Mouse (Mus musculus) heart, embryonic 15.5 days (tissue): ENCODE measurements around the gene Cyp8b1. TPM values are rescaled to one million over a fixed set of nuclear protein-coding genes. Genes with fewer than 3 reads are reported as not detected.

Source experiments
- ATAC-seq: fragments of 200-750 bp; cut with Nextera tagmentation; replicated peaks from 2 replicates; pipeline ENCODE4 v1.8.0; 2017; ENCODE audit warnings: low read depth, moderate TSS enrichment; ENCODE audit not compliant: insufficient number of reproducible peaks, insufficient read depth, low FRiP score
- H3K27ac ChIP-seq: fragments of 300-500 bp; sonication (generic); 2 replicates; pipeline ENCODE4 v1.5.1; 2015; ENCODE audit warnings: mild to moderate bottlenecking, inconsistent platforms
- H3K27me3 ChIP-seq: fragments of 300-500 bp; sonication (generic); 2 replicates; pipeline ENCODE4 v1.6.1; 2015; ENCODE audit warnings: inconsistent platforms
- H3K36me3 ChIP-seq: fragments of 300-500 bp; sonication (generic); 2 replicates; pipeline ENCODE4 v1.6.1; 2015; ENCODE audit warnings: mild to moderate bottlenecking, inconsistent platforms
- H3K4me1 ChIP-seq: fragments of 300-500 bp; sonication (generic); replicated peaks from 2 replicates; pipeline ENCODE4 v1.6.1; 2015; ENCODE audit warnings: inconsistent platforms
- H3K4me2 ChIP-seq: fragments of 300-500 bp; sonication (generic); 2 replicates; pipeline ENCODE4 v1.6.1; 2015; ENCODE audit warnings: inconsistent platforms, mild to moderate bottlenecking, moderate library complexity
- H3K4me3 ChIP-seq: fragments of 300-500 bp; sonication (generic); 2 replicates; pipeline ENCODE4 v1.5.1; 2015; ENCODE audit warnings: mild to moderate bottlenecking, inconsistent platforms
- H3K9ac ChIP-seq: fragments of 300-500 bp; sonication (generic); 2 replicates; pipeline ENCODE4 v1.6.1; 2015; ENCODE audit warnings: mild to moderate bottlenecking, inconsistent platforms
- H3K9me3 ChIP-seq: fragments of 300-500 bp; sonication (generic); replicated peaks from 2 replicates; pipeline ENCODE4 v1.6.1; 2016; ENCODE audit warnings: inconsistent platforms
- WGBS: fragments of 180-500 bp; shearing (Covaris S2); methylation state at CpG from one replicate; pipeline ENCODE4 v1.1.7; 2015; ENCODE audit warnings: mixed read lengths; 5-methylcytosine and 5-hydroxymethylcytosine counted together
- polyA plus RNA-seq: library from polyadenylated mRNA; unstranded; fragments of >200 nt; fragmentation: Nextera tagmentation; extraction: Ambion mirVana; gene quantifications from 2 replicates; pipeline ENCODE4 v1.2.1, GENCODE M21; 2015

The Cyp8b1 gene
- polyA plus RNA-seq, 1 experiment from 2014 or later = not detected

DNA sequence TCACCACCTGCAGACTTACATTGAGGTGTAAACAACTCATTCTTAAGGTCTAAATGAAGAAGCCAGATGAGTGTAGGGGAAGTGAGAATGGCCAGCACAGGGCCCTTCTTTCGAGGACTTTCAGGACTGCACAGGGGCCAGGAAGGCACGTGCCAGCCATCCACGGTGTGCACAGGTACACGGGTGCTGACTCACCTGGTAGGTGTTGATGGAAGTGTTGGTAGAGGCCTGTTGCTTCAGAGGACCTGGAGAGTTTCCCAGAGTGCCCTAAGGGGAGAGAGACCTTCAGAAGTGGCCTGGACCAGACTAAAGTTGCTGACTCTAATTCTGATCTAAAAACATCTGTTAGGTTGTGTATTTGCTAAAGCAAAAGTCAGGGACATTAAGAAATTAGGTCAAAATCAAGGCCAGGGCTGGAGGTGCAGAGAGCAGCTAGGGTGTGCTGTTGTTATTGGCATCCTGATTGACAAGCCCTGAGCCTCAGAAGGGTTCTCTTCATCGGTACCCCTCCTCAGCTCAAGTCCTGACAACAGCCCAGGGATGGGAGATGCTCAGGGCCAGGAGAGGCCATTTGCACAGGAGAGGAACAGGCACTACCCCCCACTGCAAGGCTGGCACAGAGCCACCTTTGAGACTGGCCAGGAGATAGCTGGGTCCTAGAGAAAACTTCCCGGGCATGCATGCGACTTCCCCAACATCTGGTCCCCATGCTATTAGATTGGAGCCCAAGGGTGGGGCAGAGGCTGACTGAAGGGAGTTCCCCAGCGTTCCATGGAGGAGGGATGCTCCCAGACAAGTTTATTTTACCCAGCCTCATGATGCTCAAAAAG is 12.4 kb downstream of the Cyp8b1 start:
- no peaks in the 10 kb centered on the region for H3K36me3 ChIP-seq
- ATAC-seq = no peak; the same call in 1 of the 2 replicates
- 64% methylated on average over 8 of the region's 8 CpGs for WGBS

DNA sequence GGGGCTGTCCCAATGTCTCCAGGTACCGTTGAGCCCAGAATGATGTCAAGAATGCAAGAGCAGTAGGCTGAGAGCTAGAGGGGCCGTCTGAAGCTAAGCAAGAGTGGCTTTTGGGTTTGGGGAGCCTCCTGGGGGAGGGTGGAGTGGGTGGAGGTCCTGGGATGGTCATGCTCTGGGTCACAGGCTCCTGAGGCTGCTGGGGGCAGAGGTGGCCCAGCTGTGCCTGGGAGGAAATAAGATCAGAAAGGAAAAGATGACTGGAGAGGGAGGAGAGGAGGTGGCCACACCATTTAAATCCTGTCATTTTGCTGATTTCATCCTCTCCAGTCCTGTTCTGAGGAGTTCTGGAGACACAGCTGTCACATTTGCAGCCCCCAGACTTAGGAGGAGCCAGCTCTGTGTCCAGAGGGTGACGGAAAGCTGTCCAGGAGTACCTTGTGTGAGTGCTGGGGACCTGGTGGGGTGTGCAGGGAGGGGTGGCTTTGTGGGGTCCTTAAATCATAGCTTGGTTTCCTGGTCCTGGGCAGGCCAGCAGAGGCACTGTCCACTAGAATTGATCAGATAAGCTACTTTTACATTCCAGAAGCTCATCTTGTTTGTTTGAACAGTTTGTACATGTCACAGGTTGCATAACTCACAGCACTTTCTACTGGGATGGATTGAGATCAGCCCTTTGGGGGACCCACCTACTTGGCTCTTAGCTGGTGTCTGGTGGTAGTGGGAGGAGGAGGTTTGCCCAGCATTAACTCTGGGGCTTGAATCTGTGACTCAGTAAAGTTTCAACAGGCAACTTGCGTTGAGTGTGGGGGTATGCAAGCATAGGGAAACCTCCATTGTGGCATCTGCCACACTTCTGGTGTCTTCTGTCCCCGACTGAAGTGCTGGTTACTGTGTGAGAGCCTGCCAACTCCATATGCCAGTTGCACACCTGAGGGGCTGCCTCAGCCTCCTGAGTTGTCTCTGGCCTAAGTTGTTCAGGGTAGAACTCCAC is 14.1 kb downstream of the Cyp8b1 start:
- H3K9ac ChIP-seq = no peak overlapping the region
- H3K4me1 ChIP-seq = no peaks in the 10 kb centered on the region; the same call in 1 of the 2 replicates
- H3K27ac ChIP-seq = no peak overlapping the region
- H3K4me3 ChIP-seq = no peak overlapping the region
- H3K9me3 ChIP-seq = no peaks in the 10 kb centered on the region
- H3K36me3 ChIP-seq = no peaks in the 10 kb centered on the region
- ATAC-seq = no peak
- H3K4me2 ChIP-seq = no peak overlapping the region
- WGBS = 76% methylated on average over 5 of the region's 5 CpGs
- no peaks in the 10 kb centered on the region for H3K27me3 ChIP-seq

More for the DNA sequence above, 12.4 kb downstream of the Cyp8b1 start:
- Histone ChIP-seq H3K4me2 (no peak overlapping the region), H3K4me3 (no peak overlapping the region), H3K9me3 (no peaks in the 10 kb centered on the region), H3K27ac (no peak overlapping the region), H3K9ac (no peak overlapping the region), H3K4me1 (no peaks in the 10 kb centered on the region; the same call in 1 of the 2 replicates), H3K27me3 (no peaks in the 10 kb centered on the region)

DNA sequence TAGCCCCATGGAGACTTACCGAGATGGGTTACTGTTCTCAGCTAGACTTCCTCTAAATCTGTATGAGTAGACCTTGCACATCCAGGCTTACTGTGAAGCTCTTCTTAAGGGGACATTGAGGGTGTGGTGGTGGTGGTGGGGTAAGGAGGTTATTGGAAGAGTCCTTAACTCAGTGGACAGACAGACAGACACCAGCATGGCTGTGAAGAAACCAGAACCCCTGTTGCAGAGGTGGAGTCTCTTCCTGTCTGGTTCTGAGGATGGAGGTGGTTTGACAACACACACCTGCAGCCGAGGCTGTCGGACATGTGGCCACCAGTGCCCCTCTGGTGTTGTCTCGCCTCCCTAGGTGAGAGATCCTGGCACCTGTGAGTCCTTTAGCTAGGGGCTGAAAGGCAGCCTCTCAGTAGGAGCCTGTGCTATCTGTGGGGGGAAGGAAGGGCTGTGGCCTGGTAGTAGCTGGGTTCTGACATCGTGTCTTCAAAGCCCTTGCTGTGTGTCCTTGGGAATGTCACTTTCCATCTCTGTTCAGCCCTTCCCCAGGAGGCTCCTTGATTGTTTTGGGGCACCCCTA is 15.7 kb downstream of the Cyp8b1 start:
- 0 out of 2 replicates have a peak, but pooled peaks cover 3% of the 10 kb centered on the region for H3K4me1 ChIP-seq
- H3K4me3 ChIP-seq = no peak overlapping the region
- H3K36me3 ChIP-seq = no peaks in the 10 kb centered on the region
- ATAC-seq = no peak
- no peaks in the 10 kb centered on the region for H3K9me3 ChIP-seq
- no peak overlapping the region for H3K9ac ChIP-seq
- no peak overlapping the region for H3K27ac ChIP-seq
- WGBS = 77% methylated on average over 5 of the region's 5 CpGs
- no peak overlapping the region for H3K4me2 ChIP-seq
- no peaks in the 10 kb centered on the region for H3K27me3 ChIP-seq

DNA sequence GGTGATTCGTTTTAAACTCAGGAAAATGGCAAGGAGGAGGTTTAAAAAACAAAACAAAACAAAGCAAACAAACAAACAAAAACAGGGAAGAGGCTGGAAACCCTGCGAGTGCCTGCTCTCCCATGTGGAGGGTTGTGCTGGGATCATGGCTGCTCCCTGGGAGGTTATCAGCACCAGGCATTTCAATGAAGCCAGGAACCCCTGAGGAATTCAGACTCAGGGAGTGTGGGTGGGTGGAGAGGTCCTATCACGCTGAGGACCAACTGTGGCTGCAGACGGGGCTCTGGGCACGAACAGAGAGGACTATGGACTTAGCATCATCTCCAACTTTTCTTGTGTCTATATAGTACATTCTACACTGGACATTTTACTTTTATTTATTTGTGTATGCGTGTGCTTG is 16.8 kb downstream of the Cyp8b1 start:
- H3K27me3 ChIP-seq = no peaks in the 10 kb centered on the region
- no peak for ATAC-seq
- 0 out of 2 replicates have a peak, but pooled peaks cover 3% of the 10 kb centered on the region for H3K4me1 ChIP-seq
- H3K4me2 ChIP-seq = no peak overlapping the region
- WGBS = 46% methylated on average over 6 of the region's 6 CpGs
- no peak overlapping the region for H3K27ac ChIP-seq
- no peak overlapping the region for H3K4me3 ChIP-seq
- no peaks in the 10 kb centered on the region for H3K36me3 ChIP-seq
- no peak overlapping the region for H3K9ac ChIP-seq
- no peaks in the 10 kb centered on the region for H3K9me3 ChIP-seq

DNA sequence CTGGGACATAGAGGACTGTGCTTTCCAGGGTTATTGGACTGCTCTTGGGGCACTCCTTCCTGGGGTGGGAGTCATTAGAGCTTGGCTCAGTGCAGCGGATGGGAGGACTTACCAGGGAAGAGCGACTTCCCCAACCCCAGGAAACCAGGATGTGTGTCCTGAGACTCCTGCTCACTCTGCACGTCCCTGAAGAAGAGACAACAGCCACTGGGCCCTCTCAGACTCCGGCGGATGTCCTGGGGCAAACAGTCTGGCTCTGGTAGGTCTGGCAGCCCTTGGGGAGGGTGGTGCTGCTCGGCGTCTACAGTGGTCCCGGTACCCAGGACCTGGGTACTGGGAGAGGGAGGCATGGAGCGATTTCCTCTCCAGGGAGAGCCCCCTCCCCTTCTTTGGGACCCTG is 17.9 kb downstream of the Cyp8b1 start, which contains the start of gene Ackr2:
Ackr2 (plus strand) TSS at position 111 of the 400 bp plus-strand sequence.
- H3K9ac ChIP-seq = no peak within 1 kb of the TSS
- H3K4me3 ChIP-seq = peak within 1 kb of the TSS; percentile 17; the same call in 1 of the 2 replicates
- no peak within 1 kb of the TSS for H3K4me2 ChIP-seq
- no peaks in the 10 kb centered on the region for H3K27me3 ChIP-seq
- 75% methylated on average over 9 of the region's 9 CpGs for WGBS
- H3K27ac ChIP-seq = no peak within 1 kb of the TSS
- H3K4me1 ChIP-seq = 0 out of 2 replicates have a peak, but pooled peaks cover 3% of the 10 kb centered on the region
- no peaks in the 10 kb centered on the region for H3K36me3 ChIP-seq
- H3K9me3 ChIP-seq = no peaks in the 10 kb centered on the region
- no peak; the same call in 1 of the 2 replicates for ATAC-seq

DNA sequence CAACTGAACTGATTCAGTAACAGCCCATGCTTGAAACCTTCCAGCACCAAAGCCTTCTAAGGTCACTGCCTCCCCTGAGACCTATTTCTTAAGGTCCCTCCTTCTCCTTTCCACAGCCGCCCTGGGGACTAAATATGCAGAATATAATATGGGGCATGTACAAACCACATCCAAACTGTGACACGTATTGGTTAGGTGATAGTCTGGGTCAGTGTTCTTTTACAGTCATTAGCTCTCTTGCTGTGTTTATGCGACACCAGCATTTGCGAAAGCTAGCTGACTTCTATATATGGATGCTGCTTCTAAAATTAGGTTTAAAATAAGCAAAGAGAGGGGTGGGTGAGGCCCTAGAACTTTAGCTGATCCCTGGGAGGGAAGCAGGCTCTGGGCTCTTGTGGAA is 19.3 kb downstream of the Cyp8b1 start:
- no peaks in the 10 kb centered on the region for H3K9me3 ChIP-seq
- H3K36me3 ChIP-seq = no peaks in the 10 kb centered on the region
- WGBS = 50% methylated on average over 4 of the region's 4 CpGs
- H3K4me3 ChIP-seq = no peak overlapping the region
- no peak overlapping the region for H3K9ac ChIP-seq
- H3K27me3 ChIP-seq = no peaks in the 10 kb centered on the region
- H3K27ac ChIP-seq = no peak overlapping the region
- ATAC-seq = no peak
- no peak overlapping the region for H3K4me2 ChIP-seq
- H3K4me1 ChIP-seq = 0 out of 2 replicates have a peak, but pooled peaks cover 3% of the 10 kb centered on the region

DNA sequence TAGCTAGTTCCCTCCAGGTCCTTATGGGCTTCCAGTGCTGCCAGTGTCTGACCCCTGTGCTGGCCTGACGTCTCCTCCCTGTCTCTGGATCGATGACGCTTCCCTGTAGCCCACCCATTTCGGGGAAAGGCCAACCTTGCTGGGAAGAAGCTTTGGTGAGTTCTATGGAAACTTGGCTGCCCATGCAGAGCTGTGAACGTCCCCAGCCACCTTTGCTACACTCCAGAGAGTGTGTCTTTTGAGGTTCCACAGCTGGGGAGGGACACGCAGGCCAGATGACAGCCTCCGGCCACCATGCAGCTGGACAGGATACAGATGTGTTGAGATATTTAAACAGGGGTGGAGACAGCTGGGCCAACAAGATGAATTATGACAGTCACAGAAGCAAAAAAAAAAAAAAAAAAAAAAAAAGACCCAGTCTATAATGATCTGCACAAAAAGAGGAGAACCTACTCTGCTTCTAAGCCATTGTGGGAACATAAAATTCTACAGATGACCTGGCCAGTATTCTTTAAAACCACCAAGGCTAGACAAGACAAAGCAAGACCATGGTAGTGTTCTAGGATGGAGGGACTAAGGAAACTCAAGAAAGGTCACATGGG is 20.6 kb downstream of the Cyp8b1 start:
- Histone ChIP-seq H3K27me3 (no peaks in the 10 kb centered on the region), H3K9ac (no peak overlapping the region), H3K36me3 (no peaks in the 10 kb centered on the region), H3K4me2 (no peak overlapping the region), H3K4me1 (peaks cover 11% of the 10 kb centered on the region), H3K9me3 (no peaks in the 10 kb centered on the region), H3K4me3 (no peak overlapping the region), H3K27ac (no peak overlapping the region)
- WGBS = 62% methylated on average over 7 of the region's 7 CpGs
- ATAC-seq = no peak

DNA sequence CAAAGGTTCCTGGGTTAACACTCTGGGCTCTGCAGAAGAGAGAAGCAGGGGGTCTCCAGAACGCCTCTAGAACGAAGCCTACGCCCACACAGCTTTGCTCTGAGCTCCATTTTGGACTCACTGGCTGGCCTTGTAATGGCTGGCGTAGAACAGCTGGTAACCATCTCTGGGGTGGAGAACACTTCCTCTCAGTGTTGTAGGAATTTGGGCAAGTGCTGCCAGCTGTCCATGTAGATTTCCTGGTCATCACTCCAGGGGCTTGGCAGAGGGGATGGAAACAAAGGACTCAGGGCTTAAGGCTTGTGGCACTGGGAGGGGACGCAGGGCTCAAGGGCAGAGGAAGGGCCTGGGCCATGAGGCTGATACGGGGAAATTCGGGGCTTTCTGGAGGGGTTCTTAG is 21.7 kb downstream of the Cyp8b1 start:
- H3K9ac ChIP-seq = no peak overlapping the region
- WGBS = 80% methylated on average over 7 of the region's 7 CpGs
- no peaks in the 10 kb centered on the region for H3K36me3 ChIP-seq
- no peak overlapping the region for H3K4me2 ChIP-seq
- H3K9me3 ChIP-seq = no peaks in the 10 kb centered on the region
- H3K4me1 ChIP-seq = peaks cover 18% of the 10 kb centered on the region
- H3K27me3 ChIP-seq = no peaks in the 10 kb centered on the region
- no peak overlapping the region for H3K4me3 ChIP-seq
- no peak for ATAC-seq
- no peak overlapping the region for H3K27ac ChIP-seq

DNA sequence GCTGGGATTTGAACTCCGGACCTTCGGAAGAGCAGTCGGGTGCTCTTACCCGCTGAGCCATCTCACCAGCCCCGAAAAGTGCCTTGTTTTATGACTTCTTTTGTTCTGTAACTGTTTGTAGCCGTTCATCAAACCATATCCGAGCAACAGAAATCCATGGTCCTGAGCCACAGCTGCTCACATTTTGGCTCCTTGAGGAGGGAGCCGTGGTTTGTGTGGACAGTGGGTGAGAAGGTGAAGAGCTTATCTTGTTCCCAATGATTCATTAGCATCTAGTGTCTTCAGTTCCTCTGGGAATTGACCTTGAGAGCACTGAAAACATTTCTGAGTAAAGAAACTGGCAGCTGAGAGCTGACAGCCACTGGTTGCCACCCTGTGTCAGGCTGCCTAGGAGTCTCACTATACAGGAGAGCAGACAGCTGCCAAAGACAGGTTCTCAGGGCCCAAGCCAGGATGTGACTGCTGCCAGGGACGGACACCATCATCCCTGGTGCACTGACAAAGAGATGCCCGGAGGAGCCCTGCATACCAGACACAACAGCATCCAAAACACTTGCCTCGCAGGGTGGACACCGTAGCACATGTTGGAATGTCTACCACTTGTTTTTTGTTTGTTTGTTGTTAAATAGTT is 23.9 kb downstream of the Cyp8b1 start:
- WGBS = 78% methylated on average over 12 of the region's 12 CpGs
- Histone ChIP-seq H3K9ac (no peak overlapping the region), H3K4me3 (no peak overlapping the region), H3K9me3 (no peaks in the 10 kb centered on the region), H3K4me2 (no peak overlapping the region), H3K27ac (no peak overlapping the region), H3K4me1 (peaks cover 18% of the 10 kb centered on the region), H3K36me3 (no peaks in the 10 kb centered on the region), H3K27me3 (no peaks in the 10 kb centered on the region)
- ATAC-seq = no peak

DNA sequence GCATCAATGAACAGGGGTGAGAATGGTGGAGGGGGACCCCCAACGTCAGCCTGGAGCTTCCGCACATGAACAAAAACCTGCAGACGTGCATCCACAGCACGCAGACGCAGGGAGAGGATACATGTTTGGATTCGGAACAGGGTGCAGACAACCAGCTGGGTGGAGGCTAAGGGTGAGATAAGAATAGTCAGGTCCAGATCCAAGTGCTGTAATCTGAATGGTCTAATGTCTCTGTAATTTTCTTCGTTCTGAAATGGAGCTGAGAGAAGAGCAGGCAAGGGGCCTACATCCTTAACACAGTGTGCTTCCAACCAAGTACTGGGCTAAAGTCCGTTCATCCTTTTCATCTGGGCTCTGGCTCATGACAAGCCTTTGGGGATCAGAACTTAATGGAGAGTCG is 24.8 kb downstream of the Cyp8b1 start:
- Histone ChIP-seq H3K27ac (0 out of 2 replicates have a peak overlapping the region, but pooled peaks have one; percentile 7), H3K4me2 (no peak overlapping the region), H3K4me1 (peaks cover 15% of the 10 kb centered on the region), H3K9me3 (no peaks in the 10 kb centered on the region), H3K9ac (no peak overlapping the region), H3K4me3 (no peak overlapping the region), H3K27me3 (no peaks in the 10 kb centered on the region), H3K36me3 (no peaks in the 10 kb centered on the region)
- 78% methylated on average over 9 of the region's 9 CpGs for WGBS
- no peak for ATAC-seq
